Mouse (Mus musculus): ENCODE results near the gene Sv2a.

- TF ChIP-seq POLR2A (IDR thresholded peaks at IDR 0.05; ENCODE audit: low read depth, low read length) (no peak), CTCF (IDR thresholded peaks at IDR 0.05; ENCODE audit: borderline replicate concordance, insufficient read depth, low read length) (no peak)
Observed at GRCm38 (mm10) chr3:96178427-96178826, 2.5 kb upstream of the Sv2a start.
